Mouse (Mus musculus) heart, adult 11 months (tissue): ENCODE data around the gene Gse1.

Experiments used
- DNase-seq: peaks from one replicate; pipeline ENCODE4 v3.0.0; 2022

Gene Gse1

DNA sequence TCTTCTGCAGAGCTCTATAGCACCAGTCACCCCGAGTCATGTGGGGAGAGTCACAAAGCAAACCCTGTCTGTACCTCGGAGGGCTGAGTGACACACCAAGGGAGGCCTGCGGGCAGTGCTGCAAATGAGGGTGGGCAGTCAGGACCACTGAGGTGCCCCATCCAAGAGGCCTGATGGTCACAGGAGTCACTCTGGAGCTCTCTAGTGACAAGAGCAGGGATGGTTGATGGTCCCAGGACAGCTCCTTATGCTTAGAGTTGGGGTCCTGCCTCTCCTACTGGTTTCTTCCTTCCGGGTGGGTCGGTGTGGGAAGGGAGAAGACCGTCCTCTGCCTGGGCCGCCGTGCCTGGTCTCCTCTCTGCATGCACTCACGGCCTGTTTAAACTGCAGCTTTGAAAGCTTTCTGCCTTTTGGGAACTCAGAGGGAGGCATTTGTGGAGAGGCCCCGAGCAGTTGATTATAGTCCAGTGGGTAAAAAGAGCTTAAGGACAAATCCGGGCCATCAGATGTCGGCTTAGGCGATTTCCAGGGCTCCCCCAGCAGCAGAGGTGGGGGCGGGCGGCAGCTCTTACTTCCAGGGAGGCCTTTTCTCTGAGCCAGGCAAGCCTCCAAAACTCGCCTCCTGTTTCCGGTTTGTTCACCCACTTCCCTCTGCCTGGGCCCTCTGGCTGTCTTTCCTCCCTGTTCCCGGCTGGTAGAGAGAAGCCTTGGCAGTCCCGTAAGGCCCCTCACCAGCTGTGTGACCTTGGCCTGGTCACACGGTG, 198.5 kb downstream of the Gse1 start:
- DNase-seq, result peak; percentile 97

DNA sequence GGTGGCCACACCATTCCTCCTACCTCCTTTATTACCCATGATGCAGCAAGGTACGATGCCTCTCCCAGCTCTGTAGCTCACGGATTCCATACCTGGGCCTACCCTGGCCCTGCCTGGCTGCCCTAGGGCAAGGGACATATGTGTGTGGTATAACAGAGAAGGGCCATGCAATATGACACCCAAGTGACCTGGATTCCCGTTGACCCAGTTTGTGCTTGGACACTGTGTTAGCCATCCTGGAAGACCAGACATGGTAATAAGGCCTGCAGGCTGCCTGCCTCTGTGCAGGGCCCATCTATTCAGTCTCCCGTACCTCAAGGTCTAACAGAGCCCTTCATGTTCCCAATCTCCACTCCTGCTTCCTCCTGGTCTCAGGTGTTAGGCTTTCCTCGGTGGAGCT, 200.2 kb downstream of the Gse1 start:
- no peak for DNase-seq

DNA sequence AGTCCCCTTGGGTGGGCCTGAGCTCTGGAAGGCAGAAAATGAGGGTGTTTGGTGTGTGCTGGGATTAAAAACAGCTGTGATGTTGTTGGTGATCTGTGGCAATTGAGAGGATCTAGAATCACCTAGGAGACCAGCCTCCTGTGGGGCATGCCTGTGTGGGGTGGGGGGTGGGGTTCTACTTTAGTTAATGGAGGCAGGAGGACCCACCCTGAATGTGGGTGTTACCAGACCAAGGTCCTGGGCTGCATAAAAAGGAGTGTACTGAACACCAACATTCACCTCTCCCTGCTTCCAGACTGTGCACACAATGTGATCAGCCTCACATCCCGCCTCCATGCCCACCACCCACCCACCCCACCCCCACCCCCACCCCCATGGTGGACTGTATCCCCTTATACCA, 200.9 kb downstream of the Gse1 start:
- DNase-seq, result no peak

DNA sequence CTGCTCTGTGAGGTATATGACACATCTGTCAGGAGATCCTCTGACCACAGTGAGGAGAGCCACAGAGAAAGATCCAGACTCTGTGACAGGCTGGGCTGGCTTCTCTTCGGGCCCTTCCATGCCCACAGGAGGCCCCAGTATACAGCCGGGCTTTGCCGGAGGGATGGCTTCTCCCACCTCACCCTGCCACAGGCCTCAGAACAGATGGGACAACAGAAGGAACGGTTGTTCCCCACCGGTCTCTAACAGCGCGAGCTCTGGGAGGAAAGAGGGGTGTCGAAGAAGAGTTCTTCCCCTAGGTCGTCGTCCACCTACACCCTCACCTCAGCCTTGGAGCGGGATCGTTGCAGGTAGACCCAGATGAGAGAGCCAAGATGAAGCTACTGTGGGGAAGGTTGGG, 202.8 kb downstream of the Gse1 start:
- no peak for DNase-seq

DNA sequence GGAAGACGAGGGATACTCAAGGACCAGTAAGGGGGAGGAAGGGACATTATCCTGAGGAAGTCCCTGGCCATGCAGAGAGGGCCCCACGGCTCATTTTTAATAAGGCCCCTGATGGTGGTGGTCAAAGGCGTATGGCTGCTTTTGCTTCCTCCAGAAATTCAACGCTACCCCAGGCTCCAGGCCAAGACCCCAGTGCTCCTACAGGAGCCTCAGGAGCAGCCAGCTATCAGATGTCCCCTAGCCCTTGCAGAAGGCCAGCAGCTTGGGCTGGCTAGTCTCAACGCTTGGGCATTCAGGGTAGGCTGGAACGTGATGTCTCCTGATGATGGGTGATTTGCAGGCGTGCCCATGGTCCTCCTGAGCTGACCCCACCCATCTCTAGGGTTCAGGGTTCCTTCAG, 204.2 kb downstream of the Gse1 start:
- no peak for DNase-seq

DNA sequence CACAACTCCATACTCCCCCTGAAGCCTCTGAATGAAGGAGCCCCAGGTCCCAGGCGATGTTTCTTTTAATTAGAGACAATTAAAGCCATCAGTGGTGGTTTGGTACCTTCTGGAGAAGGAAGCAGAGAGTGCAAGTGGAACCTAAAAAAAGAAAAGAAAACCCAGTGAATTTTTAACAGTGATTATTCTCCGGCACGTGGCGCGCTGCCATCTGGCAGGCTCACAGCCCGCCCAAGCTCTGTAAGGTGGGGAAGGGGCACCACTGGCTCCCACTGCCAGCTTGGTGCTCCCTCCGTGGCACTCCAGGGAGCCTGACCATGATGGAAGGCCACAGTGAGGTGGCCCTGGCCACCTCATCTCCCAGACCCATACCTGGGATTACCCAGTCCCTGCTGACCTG, 204.9 kb downstream of the Gse1 start:
- DNase-seq, result no peak

DNA sequence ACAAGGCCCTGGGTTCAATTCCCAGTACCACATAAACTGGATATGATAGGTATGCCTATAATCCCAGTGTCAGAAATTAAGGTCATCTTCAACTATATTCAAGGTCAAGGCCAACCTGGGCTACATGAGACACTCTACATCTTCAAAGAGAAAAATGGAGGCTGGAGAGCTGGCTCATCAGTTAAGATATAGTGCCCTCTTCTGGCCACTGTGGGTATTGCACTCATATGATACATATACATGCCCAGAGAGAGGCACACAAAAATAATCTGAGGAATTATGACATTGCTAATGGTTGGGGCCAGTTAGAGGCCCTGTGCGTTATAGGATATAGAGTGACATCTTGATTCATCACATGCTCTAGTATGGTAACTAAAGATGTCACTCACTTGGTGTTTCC, 205.5 kb downstream of the Gse1 start:
- DNase-seq, result no peak

DNA sequence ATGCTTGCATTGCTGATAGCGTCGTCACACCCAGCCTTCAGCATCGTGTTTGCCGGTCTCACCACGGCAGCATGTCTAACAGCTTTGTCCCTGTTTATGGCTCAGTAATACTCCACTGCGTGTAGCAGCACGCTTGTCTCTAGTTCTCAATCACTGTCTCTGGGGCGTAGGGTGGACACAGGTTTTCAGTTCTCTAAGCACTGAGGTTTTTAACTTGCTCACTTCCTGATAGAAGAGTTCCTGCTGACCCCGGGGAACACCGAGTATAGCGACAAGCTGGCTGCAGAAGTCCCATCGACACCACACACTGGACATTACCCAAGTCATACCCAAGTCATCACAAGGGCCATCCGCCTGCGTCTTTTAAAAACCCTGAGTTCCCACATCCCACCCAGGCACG, 207.5 kb downstream of the Gse1 start:
- DNase-seq, result no peak

DNA sequence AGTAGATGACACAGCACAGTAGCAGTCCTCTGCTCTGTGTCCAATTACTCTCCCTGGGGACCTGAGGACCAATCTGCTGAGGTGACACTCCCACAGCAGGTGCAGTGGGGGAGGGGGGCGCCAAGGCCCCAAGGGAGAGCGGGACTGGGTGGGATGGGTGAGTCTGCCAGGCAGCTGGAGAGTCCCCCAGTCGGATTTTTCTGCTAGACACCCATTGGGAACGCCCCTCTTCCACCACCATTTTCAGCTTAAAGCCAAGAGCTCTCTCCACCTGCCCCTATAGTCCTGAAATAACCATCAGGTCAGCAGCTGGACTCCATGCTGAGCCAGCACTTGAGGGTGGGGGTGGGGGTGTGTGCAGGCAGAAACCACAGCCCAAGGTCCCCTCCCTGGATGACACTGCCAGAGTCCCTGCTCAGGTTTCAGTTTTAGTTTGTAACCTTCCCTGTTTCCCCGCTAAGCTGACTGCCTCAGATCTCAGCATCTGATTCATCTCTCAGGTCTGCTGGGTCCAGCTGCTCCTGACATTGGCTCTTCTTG, 208.3 kb downstream of the Gse1 start:
- no peak for DNase-seq

DNA sequence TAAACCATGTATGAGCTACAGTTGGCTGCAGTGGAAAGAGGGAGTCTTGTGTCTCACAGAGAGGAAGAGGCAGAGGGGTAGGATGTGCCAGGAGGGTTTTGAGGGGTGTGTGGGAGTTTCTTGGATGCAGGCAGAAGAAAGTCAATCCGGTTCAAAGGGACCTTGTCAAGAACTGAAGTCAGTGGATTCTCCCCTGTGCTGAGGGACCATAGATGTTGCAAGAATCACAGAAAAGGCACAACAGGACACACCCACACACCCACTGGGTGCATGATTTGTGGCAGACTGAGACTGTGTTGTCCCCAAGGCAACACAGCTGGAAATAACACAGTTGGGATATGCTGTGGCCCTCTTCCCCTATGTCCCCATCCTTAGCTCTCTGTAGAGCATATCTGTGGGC, 209.0 kb downstream of the Gse1 start:
- no peak for DNase-seq

DNA sequence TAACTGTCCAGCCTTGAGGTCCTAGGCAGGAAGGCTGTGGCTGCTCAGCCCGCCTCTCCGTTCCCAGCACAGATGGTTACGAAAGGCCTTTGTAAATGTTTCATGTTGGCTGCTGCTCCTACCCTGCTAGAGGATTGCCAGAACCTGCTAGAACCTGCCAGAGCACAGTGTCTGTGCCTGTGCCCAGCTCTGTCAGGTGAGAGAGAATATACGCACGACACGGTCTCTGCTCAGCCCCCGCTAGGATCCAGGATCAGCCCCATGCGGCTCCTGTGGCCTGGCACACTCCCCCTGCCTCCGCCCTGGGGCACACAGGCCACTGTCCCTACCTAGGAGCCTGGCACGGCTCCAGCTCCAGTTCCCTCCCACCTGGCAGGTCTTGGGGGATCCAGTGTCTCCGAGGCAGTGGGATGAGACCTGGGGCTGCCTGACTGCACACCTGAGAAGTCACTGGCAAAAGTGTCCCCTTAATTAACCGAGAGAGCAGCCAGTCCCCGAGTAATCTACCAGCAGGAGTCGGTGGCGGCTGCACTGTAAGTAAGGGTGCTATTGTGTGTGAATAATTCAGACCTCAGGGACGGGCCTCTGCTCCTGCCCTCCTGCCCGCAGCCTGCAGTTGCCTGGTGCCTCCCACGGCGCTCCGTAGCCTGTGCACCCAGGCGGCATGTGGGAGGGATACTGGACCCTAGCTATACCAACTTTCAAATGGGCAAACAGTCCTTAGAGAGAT, 209.6 kb downstream of the Gse1 start:
- peak; percentile 92 for DNase-seq

DNA sequence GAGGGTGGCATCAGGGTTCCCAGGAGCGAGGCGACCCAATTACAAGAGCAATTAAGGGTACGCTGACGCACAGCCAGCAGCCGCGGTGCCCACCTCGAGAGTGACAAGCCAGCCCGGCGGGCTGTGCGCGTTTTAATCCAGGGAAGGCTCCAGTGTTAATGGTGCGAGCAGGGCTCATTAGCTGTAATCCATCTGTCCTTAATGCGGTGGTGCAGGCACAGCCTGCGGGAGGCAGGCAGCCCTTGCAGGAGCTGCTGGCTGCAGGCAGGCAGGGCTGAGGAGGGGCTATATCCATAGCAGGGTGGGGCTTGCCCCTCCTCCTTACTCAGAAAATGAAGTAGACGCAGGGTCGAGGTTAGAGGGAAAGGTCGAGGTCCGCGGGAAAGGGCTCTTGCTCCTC, 211.1 kb downstream of the Gse1 start:
- DNase-seq, result no peak

DNA sequence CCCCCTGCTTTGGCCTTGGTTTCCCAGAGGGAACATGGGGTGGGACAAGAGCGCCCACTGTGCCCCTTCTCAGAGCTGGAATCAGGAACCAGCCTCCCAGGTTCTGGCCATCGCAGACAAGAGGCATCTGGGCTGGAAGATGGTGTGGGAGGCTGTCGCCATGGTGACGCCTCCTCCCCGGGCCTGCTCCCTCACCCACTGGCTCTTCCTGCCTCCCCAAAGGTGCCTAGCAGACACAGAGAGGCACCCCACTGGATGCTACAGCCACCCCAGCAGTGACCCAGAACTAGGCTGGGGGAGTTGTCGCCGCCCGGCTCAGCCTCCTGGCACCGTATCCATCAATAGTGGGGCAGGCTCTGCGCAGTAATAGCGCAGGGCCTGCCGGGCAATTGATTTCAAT, 212.5 kb downstream of the Gse1 start:
- DNase-seq, result no peak

DNA sequence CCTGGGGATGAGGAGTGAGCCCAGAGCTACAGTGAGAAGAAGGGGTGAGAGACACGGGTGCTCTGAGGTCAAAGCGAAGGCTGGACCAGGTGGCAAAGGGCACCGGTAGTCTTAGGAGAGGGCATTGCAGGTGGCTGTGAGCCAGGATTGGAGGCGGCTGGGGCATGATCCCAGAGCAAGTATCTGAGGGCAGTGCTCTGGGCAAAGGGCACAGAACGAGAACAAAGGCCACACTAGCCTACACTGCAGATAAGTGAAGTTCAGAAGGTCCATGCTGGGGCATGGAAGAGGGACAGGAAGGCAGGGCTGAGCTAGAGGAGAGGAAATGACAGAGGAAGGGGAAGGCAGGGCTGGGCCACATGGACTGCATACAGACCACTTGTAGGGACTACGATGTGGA, 213.4 kb downstream of the Gse1 start:
- no peak for DNase-seq

DNA sequence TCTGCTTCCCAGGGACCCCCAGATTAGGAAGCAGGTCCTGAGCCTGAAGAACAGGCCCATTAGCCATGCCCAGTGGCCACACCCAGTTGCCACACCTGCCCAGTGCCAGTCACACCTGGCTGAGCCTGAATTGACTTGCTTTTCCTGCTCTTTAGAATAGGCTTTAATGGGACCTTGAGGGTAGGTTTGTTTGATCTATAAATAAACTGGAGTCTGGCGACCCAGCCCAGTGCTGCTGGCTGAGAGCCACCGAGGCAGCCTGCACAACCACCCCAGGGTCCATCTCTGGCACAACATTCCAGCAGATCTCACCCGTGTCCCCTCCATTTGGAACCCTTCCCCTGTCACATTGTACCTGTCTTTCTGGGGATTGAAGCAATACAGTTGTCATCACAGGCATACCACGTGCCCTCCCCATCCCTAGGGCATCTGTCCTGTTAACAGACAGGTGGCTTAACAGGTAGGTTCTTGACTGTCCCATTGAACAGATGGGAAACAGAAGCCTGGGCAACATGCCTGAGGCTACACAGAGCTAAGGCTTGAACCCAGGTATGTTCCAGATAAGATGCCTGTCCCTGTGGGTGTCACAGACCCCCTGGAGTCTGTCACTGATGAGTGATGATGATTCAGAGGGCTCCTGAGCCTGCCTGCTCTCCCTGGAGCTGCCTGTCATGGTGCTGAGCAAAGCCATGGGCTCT, 214.2 kb downstream of the Gse1 start:
- DNase-seq, result no peak

DNA sequence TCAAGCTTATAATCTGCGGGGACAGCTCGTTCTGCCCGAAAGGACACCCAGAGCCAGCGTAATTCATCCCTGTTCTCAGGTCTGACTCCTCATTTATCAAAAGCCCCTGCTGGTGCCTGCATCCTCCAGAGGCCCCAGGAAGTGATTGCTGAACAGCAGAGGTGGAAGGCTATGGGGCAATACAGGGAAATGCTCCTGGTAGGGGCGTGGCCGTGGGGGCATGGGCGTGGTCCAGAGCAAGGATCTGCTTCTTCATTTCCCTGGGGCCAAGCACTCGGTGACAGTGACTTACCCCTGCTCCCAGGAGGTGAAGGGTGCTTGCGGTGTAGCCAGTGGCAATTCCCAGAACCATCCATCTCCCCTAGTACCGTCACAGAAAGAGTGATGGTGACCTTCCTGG, 217.0 kb downstream of the Gse1 start:
- no peak for DNase-seq

DNA sequence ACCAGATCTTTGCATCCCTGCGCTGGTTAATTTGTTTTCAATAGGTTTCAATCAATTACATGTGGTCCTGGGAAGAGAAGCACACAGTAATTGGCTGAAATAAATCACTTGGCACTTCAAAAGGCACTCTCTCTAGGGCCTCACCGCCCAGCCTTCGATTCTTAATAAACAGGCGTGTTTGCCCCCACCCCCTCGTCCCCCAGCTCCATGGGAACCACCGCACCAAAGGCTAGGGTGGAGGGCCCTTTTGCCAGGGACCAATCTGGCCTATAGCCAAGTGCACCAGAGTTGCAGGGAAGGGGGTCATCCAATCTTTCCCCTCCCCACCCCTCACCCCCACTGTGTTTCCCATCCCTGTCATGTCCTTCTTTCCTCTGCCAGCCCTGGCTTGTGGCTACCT, 219.9 kb downstream of the Gse1 start:
- DNase-seq, result no peak

DNA sequence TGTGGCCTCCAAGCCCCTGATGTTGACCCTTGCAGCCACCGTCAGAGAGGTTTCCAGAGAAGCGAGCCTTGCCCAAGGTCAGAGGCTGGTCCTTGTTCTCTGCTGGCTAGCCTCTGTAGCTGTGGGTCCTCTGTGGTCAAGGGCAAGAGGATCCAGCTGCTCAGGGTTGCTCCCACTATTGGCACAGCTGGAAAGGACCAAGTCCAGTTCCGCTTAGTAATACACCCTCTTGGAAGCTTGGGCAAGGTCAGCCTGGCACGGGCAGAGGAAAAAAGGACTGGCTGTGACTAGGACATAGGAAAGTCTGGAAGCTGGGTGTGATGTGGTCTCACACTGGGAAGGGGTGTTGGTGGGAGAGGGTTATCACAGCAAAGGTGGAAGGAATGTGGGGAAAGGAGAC, 220.9 kb downstream of the Gse1 start:
- no peak for DNase-seq

DNA sequence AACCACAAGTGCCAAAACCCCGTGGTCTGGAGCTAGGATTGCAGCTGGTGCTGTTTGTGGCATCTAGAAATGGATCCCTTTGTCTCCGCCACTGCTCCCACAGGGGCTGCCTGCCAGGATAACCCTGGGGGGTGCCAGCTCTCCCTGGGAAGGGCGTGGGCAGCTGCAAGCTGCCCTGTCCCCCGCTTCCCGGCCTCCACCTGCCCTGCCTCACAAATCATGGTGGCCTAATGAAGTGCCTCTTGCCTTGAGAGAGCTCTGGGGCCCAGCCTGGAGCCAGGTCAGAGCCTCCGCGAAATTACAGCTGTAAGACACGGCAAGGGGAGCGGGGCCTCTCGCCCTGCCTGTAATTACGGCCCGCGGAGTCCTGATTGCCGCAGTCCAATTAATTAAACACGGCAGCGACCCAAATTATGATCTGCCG, 221.4 kb downstream of the Gse1 start:
- no peak for DNase-seq

DNA sequence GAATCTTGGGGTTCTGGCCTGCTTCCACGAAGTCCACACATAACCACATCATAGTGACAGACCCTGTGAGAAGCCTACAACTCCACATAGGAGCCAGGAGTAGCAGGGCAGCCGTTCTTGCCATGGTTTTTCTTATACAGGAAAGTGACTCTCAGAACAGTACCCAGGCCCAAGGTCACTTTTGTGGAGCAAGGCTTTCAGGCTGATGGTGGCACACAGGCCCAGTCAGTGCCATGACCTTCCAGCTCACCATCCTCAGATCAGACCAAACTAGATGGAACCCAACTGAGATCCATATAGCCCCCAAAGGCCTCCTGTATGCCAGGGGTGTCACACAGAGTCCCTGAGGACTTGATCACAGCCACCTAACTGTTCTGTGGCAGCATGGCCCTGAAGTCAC, 223.9 kb downstream of the Gse1 start:
- no peak for DNase-seq

DNA sequence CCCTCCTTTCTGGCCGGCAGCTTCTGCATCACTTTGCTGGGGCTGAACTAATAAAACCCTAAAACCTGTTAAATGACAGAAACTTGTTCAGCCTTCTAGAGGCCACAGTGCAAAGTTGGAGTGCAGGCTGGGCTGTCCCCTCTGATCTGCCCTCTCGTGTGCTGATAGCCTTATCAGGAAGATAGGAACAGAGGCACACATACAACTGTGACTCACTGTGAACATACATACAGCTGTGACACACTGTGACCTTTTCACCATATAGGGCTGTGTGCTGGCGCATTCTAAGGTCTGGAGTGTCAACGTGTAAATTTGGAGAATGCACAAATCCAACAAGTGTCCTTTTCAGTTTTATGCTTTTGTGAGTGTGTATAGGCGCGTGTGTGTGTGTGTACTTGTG, 226.1 kb downstream of the Gse1 start:
- DNase-seq, result no peak

DNA sequence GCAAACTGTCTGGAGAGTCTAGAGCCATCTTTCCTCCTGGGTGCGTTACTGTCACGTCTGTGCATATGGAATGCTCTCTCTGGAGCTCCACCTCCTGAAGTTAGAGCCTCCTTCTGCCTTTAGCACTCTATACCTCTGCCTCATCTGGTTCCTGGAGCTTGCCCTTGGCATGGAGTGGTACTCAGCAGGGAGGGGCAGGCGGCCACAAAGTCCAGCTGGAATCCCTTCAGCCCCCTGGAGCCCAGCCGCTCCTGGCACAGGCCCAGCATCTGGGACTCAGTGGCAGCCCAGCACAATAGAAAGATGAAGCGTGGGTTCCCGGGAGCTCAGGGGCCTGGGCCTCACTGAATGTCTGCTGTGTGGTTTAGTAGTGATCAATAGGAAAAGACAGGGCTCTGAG, 232.1 kb downstream of the Gse1 start:
- no peak for DNase-seq

DNA sequence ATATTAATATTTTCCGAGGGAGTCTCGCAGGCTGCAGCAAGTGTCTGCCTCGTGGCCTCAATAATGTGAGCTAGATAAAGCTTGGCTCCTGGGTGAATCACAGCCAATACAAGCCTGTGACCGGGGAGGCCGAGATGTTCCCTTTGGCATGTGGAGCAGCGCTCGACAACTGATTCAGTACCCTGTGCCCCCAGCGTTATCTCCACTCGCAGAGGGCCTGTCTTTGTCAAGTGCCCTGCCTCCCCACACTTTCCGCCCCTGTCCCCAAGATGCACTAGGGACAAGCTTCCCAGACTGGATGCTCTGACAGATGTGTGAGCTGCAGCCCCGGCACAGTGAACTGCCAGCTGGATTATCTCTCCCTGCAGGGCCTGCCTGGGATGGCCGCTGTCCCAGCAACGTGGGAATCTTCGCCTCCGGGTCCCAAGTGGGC, 233.9 kb downstream of the Gse1 start:
- DNase-seq, result peak; percentile 95

DNA sequence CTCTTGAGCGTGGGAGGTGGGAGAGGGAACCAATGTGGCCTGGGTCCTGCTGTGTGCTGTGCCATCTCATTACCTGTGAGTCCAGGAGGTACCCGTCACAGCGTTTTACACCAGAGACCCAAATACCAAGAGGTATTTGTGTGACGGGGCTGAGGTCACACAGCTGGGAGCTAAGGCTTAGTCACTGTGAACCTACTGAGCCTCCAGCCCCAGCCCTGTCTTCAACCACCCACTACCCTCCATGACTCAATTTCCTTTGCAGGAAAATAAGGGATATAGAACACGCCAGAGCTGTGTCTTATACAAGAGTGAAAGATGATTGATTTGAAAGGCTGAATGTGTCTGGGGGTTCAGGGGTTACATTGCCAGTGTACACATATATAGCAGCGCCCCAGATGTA, 234.4 kb downstream of the Gse1 start:
- no peak for DNase-seq
